Mouse (Mus musculus): ENCODE measurements at regions not wholly inside any gene's neighbourhood (a gene's known extent, or its start where the extent isn't known, plus 50 kb on each side); places are given as distances from the start of the nearest gene placed in this dataset.

GRCm38 (mm10) chrX:122744496-122744895 is 285.0 kb downstream of the Gm17521 start:
- no peak for DNase-seq (ENCODE audit: extremely low spot score)

DNA sequence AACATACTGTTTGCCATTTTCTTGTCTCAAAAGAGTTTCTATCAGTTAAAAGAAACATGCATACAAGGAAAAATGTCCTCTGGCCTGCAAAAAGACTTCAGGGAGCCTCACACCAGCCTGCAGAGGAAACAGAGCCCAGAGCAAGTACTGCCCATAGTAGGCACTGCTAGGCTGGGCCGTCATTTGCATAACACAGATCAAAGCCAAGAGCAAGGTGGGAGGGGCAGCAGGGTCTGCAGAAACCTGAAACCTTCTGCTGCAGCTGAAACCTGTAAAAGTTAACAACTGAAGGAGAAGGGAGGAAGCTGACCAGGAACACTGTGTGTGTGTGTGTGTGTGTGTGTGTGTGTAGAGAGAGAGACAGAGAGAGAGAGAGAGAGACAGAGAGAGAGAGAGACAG is 309.5 kb downstream of the Gm17521 start:
- peak; percentile 2 for DNase-seq (ENCODE audit: extremely low spot score)
